Mouse (Mus musculus): ENCODE results near the gene Ints6.

Gene Ints6

GRCm38 (mm10) chr14:62761036-62761881 is at the start of gene Ints6:
Ints6 (minus strand) TSS chr14:62761169.
- DNase-seq: peak; percentile 99 to 100

- peak; percentile 35 to 39 for DNase-seq
These were observed 47.9 kb upstream of the Ints6 start for GRCm38 (mm10) chr14:62808661-62809523.

DNA sequence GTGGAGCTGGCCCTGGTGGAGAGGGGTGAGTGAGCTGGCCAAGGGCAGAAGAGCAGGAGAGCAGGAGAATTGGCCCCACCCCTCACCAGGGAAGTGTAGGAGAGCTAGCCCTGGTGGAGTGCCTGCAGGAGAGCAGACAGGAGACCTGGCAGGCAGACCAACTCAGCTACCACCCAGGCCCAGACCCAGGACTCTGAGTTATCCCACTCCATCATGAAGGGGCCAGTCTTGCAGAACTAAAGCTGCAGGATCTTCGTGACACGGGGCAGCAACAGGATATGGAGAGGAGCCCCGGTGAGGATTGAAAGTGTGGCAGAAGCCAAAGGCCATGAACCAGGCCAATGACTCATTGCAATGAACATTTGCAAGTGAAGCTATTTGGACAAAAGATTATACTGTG is 46.0 kb upstream of the Ints6 start:
- DNase-seq: no peak

DNA sequence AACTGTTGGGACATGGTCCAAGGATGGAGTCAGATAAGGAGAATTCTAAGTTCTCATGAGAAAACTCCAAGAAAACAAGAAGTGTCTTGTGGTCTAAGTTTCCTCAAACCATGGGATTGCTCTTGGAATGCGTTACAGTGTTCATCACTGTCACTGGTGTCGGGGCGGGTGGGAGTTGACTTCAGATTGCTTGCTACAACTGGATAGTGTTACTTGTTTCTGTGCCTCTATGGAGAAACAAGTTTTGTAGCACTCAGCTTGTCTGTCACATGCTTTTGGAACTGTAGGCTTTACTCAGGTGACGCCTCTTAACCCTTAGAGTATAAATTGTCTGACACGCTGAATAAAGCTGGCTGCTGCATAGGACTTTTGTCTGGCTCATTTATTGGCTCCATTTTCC is 42.2 kb upstream of the Ints6 start:
- DNase-seq: no peak

GRCm38 (mm10) chr14:62800791-62801190 is 39.8 kb upstream of the Ints6 start:
- no peak for DNase-seq

GRCm38 (mm10) chr14:62798608-62799101 is 37.7 kb upstream of the Ints6 start:
- peak; percentile 15 to 51 for DNase-seq

GRCm38 (mm10) chr14:62795719-62796118 is 34.8 kb upstream of the Ints6 start:
- no peak for DNase-seq

- no peak for DNase-seq
These were observed 28.3 kb upstream of the Ints6 start for GRCm38 (mm10) chr14:62789282-62789681.

DNA sequence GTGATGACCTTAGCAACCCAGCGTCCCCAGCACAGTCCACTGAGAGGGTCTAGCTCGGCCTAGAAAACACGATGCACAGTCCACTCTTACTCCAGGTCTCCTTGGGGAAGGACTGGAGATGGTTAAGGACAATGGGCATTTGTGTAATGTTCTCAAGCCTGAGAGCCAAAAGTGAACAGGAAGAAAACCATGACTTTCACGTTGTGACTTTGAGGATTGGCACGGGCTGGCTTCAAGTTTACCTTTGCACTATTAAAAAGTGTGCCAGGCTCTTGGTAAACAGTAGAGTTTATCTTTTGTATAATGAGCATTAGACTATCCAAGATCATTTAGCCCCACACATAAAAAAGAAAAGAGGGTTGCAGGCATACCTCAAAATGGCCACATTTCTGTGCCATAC is 22.0 kb upstream of the Ints6 start:
- DNase-seq: no peak

DNA sequence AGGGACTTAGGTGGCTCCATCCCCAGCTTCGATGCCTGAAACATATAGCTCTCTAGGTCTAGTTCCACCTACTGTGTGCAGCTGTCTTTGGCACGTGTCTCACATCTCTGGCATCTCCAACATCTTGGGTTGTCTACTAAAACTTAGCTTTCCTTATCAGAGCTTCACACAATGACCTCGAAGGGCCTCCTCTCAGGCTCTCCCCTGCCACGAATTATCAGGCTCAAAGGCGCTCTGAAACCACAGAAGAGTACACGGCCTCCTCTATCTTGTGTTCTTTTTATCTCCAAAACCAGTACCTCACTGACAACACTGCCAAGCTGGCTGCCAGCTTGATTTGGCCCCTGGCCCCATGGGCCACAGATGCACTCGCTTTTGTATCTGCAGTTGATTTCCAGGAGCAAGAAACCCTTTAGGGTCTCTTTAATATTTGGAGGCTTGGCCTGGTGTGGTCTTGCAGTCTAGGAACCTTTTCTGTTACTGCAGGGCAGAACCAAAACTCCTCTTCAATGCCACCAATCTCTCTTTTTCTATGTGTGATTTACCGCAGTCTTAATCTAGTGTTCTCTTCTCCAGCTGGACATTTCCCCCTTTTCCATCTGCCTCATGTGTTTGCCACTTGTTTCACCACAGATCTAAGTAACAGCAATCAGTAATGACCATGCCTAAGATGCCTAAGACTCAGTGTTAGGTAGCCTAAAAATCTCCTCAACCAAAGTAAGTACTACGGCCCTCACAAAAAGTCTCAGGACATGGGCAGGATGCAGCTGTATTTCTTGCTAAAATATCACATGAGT is 19.7 kb upstream of the Ints6 start:
- no peak for DNase-seq

DNA sequence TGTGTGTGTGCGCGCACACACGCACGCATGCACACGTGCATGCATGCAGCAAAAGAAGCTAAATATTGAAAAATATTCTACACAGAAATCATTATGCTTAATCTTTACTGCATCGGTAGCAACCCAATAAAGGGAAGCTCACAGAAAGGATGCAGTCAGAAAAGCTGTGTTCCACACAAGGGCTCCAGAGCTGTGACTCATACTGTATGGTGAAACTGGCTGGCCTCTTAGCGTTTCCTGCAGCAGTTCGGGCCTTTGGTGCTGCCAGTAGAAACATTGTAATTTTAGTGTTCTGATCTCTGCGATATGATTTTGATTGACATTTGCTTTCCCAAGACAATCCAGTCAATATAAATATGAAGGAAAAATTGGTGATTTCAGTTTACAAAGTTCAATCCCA is 17.1 kb upstream of the Ints6 start:
- DNase-seq: no peak

- DNase-seq: no peak
These were observed 14.1 kb upstream of the Ints6 start for GRCm38 (mm10) chr14:62775034-62775433.

DNA sequence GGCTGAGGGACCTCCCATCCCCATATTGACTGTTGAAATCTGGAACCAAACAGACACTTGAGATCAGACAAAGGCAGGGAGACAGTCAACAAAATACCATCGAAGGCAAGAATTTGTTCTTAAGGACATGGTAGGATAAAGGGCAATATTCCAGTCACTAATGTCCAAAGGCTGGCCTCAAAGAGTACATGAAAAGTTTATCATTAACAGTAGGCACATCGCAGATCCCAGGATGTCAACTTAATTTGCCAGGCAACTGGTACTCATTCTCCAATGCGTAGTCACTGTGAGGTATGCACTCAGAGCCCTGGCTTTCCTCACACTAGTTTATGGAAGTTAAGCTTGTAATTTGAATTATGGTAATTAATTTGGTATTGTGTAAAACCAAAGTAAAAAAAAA is 13.3 kb upstream of the Ints6 start:
- DNase-seq: no peak

DNA sequence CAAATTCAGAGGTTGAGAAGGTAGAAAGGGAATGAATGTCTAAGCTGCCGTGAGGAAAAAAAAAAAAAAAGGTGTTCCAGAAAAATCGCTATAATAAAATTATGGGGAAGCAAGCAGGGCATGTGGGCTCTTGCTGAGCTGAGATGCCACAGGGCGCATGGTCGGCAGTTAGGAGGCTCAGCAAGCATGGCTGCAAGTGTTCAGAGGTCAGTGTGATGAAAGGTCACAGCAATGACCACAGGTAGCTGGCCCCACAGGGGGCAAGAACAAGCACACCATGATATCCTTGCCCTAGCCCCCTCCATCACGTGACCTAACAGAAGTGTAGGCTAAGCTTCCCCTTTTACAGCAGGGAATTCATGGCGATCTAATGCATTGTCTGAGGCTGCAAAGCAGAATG is 12.8 kb upstream of the Ints6 start:
- DNase-seq: no peak

DNA sequence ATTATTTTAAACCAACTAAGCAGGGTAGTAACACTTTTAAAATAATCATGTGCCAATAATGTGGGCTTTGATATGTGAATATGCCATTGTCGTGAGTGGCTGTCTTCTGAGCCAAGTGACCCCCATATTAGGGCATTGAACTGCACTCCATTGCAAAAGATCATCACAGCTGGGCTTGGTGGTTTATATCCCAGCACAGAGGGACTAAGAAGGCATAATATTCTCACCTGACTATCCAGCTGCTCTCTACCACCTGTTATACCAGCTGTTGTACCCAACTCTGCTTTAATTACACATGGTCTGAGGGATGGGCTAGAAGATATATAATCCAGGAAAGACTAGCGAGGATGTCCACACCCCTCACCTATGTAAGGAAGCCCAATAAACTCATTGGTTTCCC is 4.4 kb upstream of the Ints6 start:
- DNase-seq: no peak

DNA sequence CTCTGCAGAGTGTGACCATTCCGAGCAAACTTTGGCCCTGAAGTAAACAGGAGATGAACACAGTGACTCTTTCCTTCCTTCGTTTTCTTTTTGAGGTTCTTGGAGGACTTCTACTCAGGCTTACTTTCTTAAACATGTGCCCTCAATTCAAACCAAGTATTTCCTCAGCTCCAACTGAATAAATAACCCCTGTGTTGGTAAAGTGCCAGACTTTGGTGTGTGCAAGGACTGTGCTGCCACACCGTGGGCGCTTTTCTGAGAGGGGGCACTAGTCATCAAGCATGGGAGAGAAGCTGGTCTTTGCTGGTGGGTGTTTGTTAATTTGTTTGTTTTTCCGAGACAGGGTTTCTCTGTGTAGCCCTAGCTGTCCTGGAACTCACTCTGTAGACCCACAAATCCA is 3.4 kb upstream of the Ints6 start:
- DNase-seq: peak; percentile 28

- peak in 1 of 2 experiments; percentile 18 for DNase-seq
These were observed 974 bp upstream of the Ints6 start for GRCm38 (mm10) chr14:62761943-62762342.

- DNase-seq: peak; percentile 71 to 74
These were observed 491 bp downstream of the Ints6 start for GRCm38 (mm10) chr14:62760321-62761035.

GRCm38 (mm10) chr14:62759771-62760320 is 1.1 kb downstream of the Ints6 start:
- peak; percentile 85 to 86 for DNase-seq

GRCm38 (mm10) chr14:62758714-62759113 is 2.3 kb downstream of the Ints6 start:
- DNase-seq: no peak

GRCm38 (mm10) chr14:62755095-62755640 is 5.8 kb downstream of the Ints6 start:
- no peak for DNase-seq

- no peak for DNase-seq
These were observed 9.5 kb downstream of the Ints6 start for GRCm38 (mm10) chr14:62751479-62751878.

Data from lung, postnatal 4 days (tissue).